Mouse (Mus musculus): Measurements from ENCODE around the gene Insm2. TPM values are rescaled to one million over a fixed set of nuclear protein-coding genes. Genes with fewer than 3 reads are reported as not detected.
"Not testable (repeated sequence)": the region's sequence is repeated elsewhere in the genome, so short reads cannot be mapped to it uniquely, and the experiment has no call there.

Gene Insm2
- 2.1 and 2.5 TPM in 2 replicates for polyA plus RNA-seq (2015; fragmentation: Nextera tagmentation; extraction: Ambion mirVana)

- H3K4me2 ChIP-seq (replicated peaks) = peak within 1 kb of the TSS; percentile 80
- 0% methylated on average over 71 of the region's 77 CpGs for WGBS
- H3K36me3 ChIP-seq = peaks cover 3% of the 10 kb centered on the region; the same call in 1 of the 2 replicates
- peaks cover 60% of the 10 kb centered on the region for H3K27me3 ChIP-seq
- H3K27ac ChIP-seq (replicated peaks) = no peak within 1 kb of the TSS
- peak within 1 kb of the TSS; percentile 54 for H3K4me3 ChIP-seq
- H3K9me3 ChIP-seq = no peaks in the 10 kb centered on the region
- H3K9ac ChIP-seq (replicated peaks) = peak within 1 kb of the TSS; percentile 37
- H3K4me1 ChIP-seq = peaks cover 24% of the 10 kb centered on the region
- peak; percentile 82 for ATAC-seq (replicated peaks)
These were observed at the start of gene Insm2 for GRCm38 (mm10) chr12:55598887-55599561. Insm2 (plus strand) TSS chr12:55599427.

GRCm38 (mm10) chr12:55554901-55555300 is 44.3 kb upstream of the Insm2 start:
- WGBS = 82% methylated on average over 6 of the region's 6 CpGs
- not testable (repeated sequence) for H3K9ac ChIP-seq (replicated peaks)

GRCm38 (mm10) chr12:55557866-55558265 is 41.4 kb upstream of the Insm2 start:
- Histone ChIP-seq H3K4me2 (replicated peaks) (no peak overlapping the region), H3K36me3 (no peaks in the 10 kb centered on the region), H3K27ac (replicated peaks) (no peak overlapping the region), H3K9me3 (no peaks in the 10 kb centered on the region), H3K27me3 (no peaks in the 10 kb centered on the region), H3K4me3 (no peak overlapping the region), H3K9ac (replicated peaks) (no peak overlapping the region), H3K4me1 (peaks cover 6% of the 10 kb centered on the region; the same call in 1 of the 2 replicates)
- WGBS = 70% methylated on average over 6 of the region's 6 CpGs
- ATAC-seq (replicated peaks) = no peak

More at GRCm38 (mm10) chr12:55554901-55555300, 44.3 kb upstream of the Insm2 start:
- H3K4me2 ChIP-seq (replicated peaks); H3K27ac ChIP-seq (replicated peaks); H3K4me1 ChIP-seq; H3K27me3 ChIP-seq; H3K9me3 ChIP-seq; H3K36me3 ChIP-seq; H3K4me3 ChIP-seq; ATAC-seq (replicated peaks): not testable (repeated sequence)

- Histone ChIP-seq H3K4me3 (no peak overlapping the region), H3K27me3 (no peaks in the 10 kb centered on the region), H3K36me3 (no peaks in the 10 kb centered on the region), H3K27ac (replicated peaks) (no peak overlapping the region), H3K4me1 (peaks cover 6% of the 10 kb centered on the region; the same call in 1 of the 2 replicates), H3K9me3 (no peaks in the 10 kb centered on the region), H3K9ac (replicated peaks) (no peak overlapping the region), H3K4me2 (replicated peaks) (no peak overlapping the region)
- no peak for ATAC-seq (replicated peaks)
- 82% methylated on average over 12 of the region's 12 CpGs for WGBS
These were observed 39.9 kb upstream of the Insm2 start for GRCm38 (mm10) chr12:55559184-55559855.

- H3K9me3 ChIP-seq = no peaks in the 10 kb centered on the region
- no peaks in the 10 kb centered on the region for H3K36me3 ChIP-seq
- 10% methylated on average over 19 of the region's 19 CpGs for WGBS
- peak overlapping the region; percentile 29 for H3K4me2 ChIP-seq (replicated peaks)
- ATAC-seq (replicated peaks) = no peak
- no peak overlapping the region for H3K27ac ChIP-seq (replicated peaks)
- no peaks in the 10 kb centered on the region for H3K27me3 ChIP-seq
- peak overlapping the region; percentile 18 for H3K4me3 ChIP-seq
- peaks cover 6% of the 10 kb centered on the region; the same call in 1 of the 2 replicates for H3K4me1 ChIP-seq
- H3K9ac ChIP-seq (replicated peaks) = no peak overlapping the region
These were observed 39.1 kb upstream of the Insm2 start for GRCm38 (mm10) chr12:55560025-55560690.

GRCm38 (mm10) chr12:55563742-55564141 is 35.5 kb upstream of the Insm2 start:
- H3K4me3 ChIP-seq = no peak overlapping the region
- no peak overlapping the region for H3K9ac ChIP-seq (replicated peaks)
- H3K4me1 ChIP-seq = peaks cover 6% of the 10 kb centered on the region; the same call in 1 of the 2 replicates
- H3K9me3 ChIP-seq = no peaks in the 10 kb centered on the region
- no peak overlapping the region for H3K4me2 ChIP-seq (replicated peaks)
- 95% methylated on average over 3 of the region's 3 CpGs for WGBS
- H3K27me3 ChIP-seq = no peaks in the 10 kb centered on the region
- no peak overlapping the region for H3K27ac ChIP-seq (replicated peaks)
- ATAC-seq (replicated peaks) = no peak
- H3K36me3 ChIP-seq = no peaks in the 10 kb centered on the region

GRCm38 (mm10) chr12:55564187-55564963 is 34.9 kb upstream of the Insm2 start:
- Histone ChIP-seq H3K4me1 (peaks cover 6% of the 10 kb centered on the region; the same call in 1 of the 2 replicates), H3K36me3 (no peaks in the 10 kb centered on the region), H3K9me3 (no peaks in the 10 kb centered on the region), H3K27me3 (no peaks in the 10 kb centered on the region), H3K4me3 (no peak overlapping the region), H3K4me2 (replicated peaks) (no peak overlapping the region), H3K27ac (replicated peaks) (no peak overlapping the region), H3K9ac (replicated peaks) (no peak overlapping the region)
- 89% methylated on average over 9 of the region's 9 CpGs for WGBS
- ATAC-seq (replicated peaks) = no peak

GRCm38 (mm10) chr12:55565206-55565605 is 34.0 kb upstream of the Insm2 start, which contains the start of gene Aldoart2:
Aldoart2 (plus strand) TSS chr12:55565239.
- Histone ChIP-seq H3K9ac (replicated peaks) (no peak within 1 kb of the TSS), H3K4me1 (peaks cover 3% of the 10 kb centered on the region; the same call in 1 of the 2 replicates), H3K4me2 (replicated peaks) (no peak within 1 kb of the TSS), H3K27me3 (no peaks in the 10 kb centered on the region), H3K36me3 (no peaks in the 10 kb centered on the region), H3K27ac (replicated peaks) (no peak within 1 kb of the TSS), H3K4me3 (no peak within 1 kb of the TSS), H3K9me3 (no peaks in the 10 kb centered on the region)
- ATAC-seq (replicated peaks) = no peak
- 96% methylated on average over 19 of the region's 19 CpGs for WGBS

GRCm38 (mm10) chr12:55565867-55566266 is 33.4 kb upstream of the Insm2 start:
- no peak for ATAC-seq (replicated peaks)
- no peak overlapping the region for H3K27ac ChIP-seq (replicated peaks)
- H3K27me3 ChIP-seq = no peaks in the 10 kb centered on the region
- H3K4me1 ChIP-seq = no peaks in the 10 kb centered on the region
- no peak overlapping the region for H3K4me2 ChIP-seq (replicated peaks)
- no peaks in the 10 kb centered on the region for H3K9me3 ChIP-seq
- 84% methylated on average over 9 of the region's 9 CpGs for WGBS
- no peak overlapping the region for H3K9ac ChIP-seq (replicated peaks)
- no peaks in the 10 kb centered on the region for H3K36me3 ChIP-seq
- no peak overlapping the region for H3K4me3 ChIP-seq

GRCm38 (mm10) chr12:55566837-55567236 is 32.4 kb upstream of the Insm2 start:
- Histone ChIP-seq H3K27me3 (no peaks in the 10 kb centered on the region), H3K36me3 (no peaks in the 10 kb centered on the region), H3K9ac (replicated peaks) (no peak overlapping the region), H3K9me3 (no peaks in the 10 kb centered on the region), H3K4me3 (no peak overlapping the region), H3K4me1 (peaks cover 1% of the 10 kb centered on the region; the same call in 1 of the 2 replicates), H3K27ac (replicated peaks) (no peak overlapping the region), H3K4me2 (replicated peaks) (no peak overlapping the region)
- ATAC-seq (replicated peaks) = no peak
- WGBS = 52% methylated on average over 5 of the region's 5 CpGs

- Histone ChIP-seq H3K4me3 (no peak overlapping the region), H3K4me2 (replicated peaks) (no peak overlapping the region), H3K9me3 (no peaks in the 10 kb centered on the region), H3K9ac (replicated peaks) (no peak overlapping the region), H3K27me3 (no peaks in the 10 kb centered on the region), H3K4me1 (peaks cover 3% of the 10 kb centered on the region; the same call in 1 of the 2 replicates), H3K27ac (replicated peaks) (no peak overlapping the region), H3K36me3 (no peaks in the 10 kb centered on the region)
- ATAC-seq (replicated peaks) = no peak
- 90% methylated on average over 3 of the region's 3 CpGs for WGBS
These were observed 30.8 kb upstream of the Insm2 start for GRCm38 (mm10) chr12:55568466-55568865.
